Mouse (Mus musculus) c-Kit-positive CD71-negative TER-119-negative erythroid progenitor cells, embryonic 14.5 days (primary cell): ENCODE measurements at regions not wholly inside any gene's neighbourhood (a gene's known extent, or its start where the extent isn't known, plus 50 kb on each side); places are given as distances from the start of the nearest gene placed in this dataset.

Experiments
- DNase-seq: peaks from one replicate; pipeline ENCODE4 v3.0.0-alpha.2; 2013; ENCODE audit warnings: low read depth

GRCm38 (mm10) chr5:54178966-54179547 lies 180.8 kb downstream of the Stim2 start:
- no peak for DNase-seq

- DNase-seq: no peak
Measured at GRCm38 (mm10) chr5:54180192-54180611, 181.9 kb downstream of the Stim2 start.

- DNase-seq: no peak
Measured at GRCm38 (mm10) chr5:54180640-54181326, 182.5 kb downstream of the Stim2 start.

DNA sequence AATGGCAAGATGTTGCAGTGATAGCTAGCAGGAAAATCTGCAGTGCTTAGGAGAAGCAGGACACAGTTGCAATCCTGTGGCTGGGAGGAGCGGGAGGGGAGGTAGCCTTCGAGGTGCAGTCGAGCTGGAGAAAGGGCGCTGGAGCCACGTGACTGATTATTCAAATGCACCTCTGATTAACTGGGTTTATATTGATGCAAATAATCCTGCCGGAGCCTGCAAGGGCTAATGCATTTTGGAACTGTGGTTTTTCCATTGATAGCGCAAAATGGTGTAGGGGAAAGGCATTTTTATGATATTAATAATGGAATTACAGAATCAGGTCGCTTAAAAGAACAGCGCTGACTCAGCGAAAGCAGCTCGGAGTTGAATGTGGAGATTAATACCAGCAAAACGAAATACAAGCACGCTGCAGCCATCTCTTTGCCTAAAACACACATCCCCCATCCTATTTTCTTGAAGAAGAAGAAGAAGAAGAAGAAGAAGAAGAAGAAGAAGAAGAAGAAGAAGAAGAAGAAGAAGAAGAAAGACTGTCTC lies 183.1 kb downstream of the Stim2 start:
- no peak for DNase-seq

- no peak for DNase-seq
Measured at GRCm38 (mm10) chr5:54182754-54183153, 184.5 kb downstream of the Stim2 start.

GRCm38 (mm10) chr5:54185662-54186061 lies 187.4 kb downstream of the Stim2 start:
- no peak for DNase-seq

DNA sequence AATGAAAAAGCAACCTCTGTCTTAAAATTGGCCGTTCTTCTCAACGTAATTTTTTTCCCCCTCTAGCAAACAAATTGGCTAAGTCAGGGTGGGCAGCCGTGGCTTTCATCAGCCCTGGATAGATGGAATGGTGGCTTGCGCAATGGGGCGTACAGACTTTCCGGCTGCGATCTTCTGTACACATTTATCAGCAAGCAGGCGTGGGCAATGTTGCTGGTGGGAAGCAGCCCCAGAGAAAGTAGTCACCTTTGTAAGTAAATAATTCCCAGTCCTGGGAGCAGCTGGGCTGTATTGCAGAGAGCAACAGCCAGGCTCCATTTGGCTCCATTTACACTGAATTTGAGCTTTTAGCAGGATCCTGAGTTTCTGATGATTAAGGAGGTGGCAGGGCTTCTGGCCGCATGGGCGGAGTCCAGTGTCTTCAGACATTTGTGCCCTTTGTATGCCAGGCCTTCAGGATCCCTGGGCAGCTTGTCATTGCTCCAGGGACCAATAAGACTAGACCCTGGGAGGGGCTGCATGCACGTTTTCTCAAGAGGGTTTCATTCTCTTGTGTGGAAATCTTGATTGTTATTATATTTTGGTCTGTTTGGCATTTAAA lies 187.9 kb downstream of the Stim2 start:
- DNase-seq: no peak

GRCm38 (mm10) chr5:54191688-54192087 lies 193.4 kb downstream of the Stim2 start:
- no peak for DNase-seq

DNA sequence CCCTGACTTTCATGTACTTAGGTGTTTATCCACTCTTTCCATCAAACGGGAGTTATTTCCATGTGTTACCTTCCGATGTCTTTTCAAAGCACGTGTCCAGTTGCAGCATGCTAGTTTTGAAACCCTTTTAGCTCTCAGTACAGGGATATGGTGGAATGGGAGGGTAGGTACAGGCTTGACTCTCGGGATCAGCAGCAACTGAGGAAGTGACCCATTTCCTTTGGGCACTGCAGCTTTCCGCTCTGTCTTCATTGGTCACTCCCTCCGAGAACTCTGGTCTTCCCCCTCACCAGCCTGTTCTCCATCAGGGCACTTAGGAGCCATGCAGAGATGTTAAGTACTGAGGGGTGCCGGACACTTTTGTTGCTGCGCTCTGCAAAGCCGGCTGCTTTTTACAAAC lies 196.5 kb downstream of the Stim2 start:
- no peak for DNase-seq

DNA sequence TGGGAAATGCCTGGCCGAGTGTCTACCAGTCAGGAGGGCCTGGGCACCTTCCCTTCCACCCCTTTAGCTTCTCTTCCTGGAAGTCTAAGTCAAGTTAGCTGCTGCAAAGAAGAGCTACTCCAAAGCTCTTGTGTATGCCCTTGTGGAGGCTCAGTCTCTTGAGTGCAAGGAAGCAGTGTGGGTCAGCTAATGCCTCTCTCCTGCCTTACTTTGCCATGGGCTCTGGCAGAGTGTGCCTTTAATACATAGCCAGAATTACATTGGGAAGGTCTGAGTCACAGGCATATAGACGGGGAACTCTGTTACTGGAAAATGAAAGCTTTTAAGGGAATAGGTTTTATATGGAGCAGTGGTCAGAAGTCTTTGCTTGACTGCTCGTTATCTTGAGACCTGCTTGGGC lies 201.7 kb downstream of the Stim2 start:
- DNase-seq: no peak

DNA sequence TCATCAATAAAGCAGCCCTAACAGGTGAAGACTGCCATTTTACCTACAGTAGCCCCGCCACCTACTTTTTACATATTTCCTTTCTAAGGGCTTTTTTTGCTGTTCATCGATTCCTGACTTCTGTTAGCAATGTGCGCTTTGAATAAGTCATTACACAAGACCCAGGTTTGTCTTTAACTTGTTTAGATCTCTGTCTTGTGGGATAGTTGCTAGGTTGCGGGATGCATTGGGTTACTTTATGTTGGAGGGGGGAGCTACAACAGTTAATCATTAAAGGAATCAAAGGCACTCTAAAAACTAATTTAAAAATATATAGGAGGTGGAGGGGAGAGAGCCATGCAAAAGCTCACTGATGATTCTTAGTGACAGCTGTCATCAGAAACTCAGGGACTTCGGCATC lies 202.3 kb downstream of the Stim2 start:
- DNase-seq: no peak

DNA sequence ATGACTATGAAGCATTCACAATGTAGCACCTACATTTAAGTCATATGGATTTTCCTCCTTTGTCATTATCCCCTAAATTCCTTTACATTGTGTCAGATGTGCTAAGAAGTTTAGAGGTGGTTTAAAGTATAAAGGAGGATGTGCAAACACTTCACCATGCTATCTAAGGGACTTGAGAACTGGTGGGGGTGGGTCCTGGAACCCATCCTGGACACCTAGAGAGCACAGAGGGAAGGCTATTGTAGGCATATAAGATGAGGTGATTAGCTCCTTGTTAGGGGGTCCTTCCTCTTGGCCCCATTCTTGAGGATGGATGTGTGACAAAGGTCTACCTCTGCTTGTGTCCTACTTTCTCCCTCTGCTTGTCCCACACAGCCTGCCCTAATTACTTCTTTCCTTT lies 213.2 kb downstream of the Stim2 start:
- DNase-seq: no peak

DNA sequence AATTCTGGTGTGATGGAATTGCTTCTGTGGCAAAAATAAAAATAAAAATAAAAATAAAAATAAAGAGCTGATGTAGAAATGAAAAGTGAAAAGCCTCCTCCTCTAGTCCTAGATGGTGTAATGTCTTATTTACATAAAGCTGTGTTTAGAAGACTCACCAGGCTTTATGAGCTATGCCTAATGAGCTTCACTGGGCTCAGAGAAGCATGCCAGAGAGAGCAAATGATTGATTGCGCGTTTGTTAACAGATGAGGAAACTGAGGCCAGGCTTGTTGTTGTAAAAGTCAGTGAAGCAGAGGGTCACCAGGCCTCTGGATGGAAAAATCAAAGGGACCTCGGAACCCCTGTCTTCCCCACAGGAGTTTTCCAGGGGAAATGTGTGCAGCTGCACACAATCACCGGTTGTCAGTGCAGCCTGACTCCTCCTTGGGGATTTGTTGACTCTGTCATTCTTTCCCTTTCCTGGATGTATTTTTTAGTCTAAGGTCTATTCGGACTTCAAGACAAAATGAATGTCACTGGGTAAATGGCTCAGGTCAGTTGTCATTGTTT lies 213.8 kb downstream of the Stim2 start:
- DNase-seq: no peak

- no peak for DNase-seq
Measured at GRCm38 (mm10) chr5:54225031-54225430, 226.7 kb downstream of the Stim2 start.

- DNase-seq: no peak
Measured at GRCm38 (mm10) chr5:54234580-54234979, 236.3 kb downstream of the Stim2 start.

- DNase-seq: no peak
Measured at GRCm38 (mm10) chr5:54235226-54235625, 236.9 kb downstream of the Stim2 start.

GRCm38 (mm10) chr5:54237226-54237625 lies 238.9 kb downstream of the Stim2 start:
- no peak for DNase-seq

DNA sequence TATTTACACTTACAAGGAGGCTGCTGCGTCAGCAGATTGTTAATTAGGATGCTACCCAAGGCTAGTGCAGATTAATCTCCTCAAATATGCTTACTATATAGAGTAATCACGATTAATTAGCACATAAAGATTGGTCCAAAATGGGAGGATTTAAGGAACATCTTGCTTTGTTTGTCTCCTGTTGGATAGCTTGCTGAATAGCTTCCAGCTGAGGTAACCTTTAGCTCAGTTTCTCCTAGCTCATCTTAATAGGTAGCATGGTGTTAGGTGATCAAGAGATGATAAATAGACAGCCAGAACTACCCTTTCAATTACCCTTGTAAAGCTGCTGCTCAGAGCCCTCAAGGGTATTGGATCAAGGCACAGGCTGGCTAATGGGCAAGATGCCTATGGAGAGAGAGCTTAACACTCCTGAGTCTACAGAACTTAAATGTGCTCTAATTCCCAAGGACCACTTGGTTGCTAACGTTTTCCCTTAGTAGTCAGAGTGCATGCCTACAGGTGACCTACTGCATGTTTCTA lies 240.4 kb downstream of the Stim2 start:
- no peak for DNase-seq

DNA sequence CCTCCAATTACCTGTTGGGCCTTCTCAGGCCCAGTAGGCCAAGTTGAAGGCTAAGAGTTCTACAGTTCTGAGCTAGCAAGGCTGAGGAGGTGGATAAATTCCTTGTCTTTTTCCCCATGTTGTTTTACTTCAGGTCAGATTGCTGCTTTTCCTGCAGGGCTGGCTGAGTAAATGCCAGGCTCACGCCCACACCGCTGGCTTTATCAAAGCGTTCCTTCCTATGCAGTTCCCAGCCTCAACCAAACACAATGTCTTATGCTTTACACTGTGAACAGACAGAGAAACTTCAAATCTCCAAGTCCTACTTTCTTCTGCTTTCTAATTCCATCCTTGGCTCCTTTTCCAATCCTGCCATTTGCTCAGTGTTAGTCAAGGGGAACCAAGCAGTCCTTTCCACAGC lies 241.3 kb downstream of the Stim2 start:
- no peak for DNase-seq

DNA sequence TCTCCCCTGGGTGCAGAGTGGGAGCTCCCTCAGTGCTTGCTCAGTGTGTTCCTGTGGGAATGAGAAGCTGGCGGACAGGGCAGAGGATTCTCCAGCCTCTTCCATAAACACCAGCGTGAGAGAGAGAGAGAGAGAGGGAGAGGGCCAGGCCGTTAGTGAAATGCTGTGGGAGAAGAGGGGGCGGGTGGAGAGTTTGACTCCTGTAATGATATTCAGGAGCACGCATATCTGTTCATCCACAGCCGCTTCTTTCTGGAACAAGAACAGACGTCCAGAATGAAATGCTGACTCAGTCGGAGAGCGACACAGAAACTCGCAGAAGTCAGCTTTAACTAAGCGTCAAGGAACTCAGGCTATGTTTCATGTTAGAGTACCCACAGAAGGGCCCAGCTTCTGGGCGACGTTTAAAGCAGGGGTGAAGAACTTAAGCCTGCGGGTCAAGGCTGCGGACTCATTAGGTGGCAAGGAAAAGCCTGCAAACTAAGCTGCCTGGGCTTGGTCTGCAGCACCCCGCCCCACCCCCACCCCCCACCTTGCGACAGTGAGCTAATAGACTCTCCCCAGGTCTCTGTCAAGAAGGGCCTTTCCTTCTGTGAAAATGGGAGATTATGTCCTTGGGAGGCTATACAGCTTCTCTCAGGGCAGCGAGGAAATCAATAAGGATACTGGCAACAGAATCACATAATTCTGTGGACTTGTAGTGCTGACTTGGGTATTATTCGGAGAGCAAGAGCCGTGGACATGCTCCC lies 243.0 kb downstream of the Stim2 start:
- DNase-seq: no peak

- no peak for DNase-seq
Measured at GRCm38 (mm10) chr5:54242126-54242525, 243.8 kb downstream of the Stim2 start.

DNA sequence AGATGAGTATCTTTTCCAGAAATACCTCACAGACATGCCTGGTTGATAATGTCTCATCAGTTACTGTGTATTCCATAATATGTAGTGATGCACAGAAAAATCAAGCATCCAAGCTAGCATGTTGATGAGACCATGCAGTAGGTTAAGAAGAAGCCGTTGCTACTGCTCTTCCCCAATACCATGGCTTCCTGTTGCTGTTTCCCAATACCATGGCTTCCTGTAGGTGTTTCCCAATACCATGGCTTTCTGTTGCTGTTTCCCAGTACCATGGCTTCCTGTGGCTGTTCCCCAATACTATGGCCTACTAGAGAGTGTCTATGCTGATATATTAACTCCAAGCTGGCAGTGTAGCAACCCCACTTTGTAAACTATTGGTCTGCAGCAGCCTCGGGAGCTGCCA lies 253.7 kb downstream of the Stim2 start:
- no peak for DNase-seq
